Mouse (Mus musculus) kidney, adult 2 months (tissue): Measurements from ENCODE around the gene Gid4. TPM values are rescaled to one million over a fixed set of nuclear protein-coding genes. Genes with fewer than 3 reads are reported as not detected.

Experiments
- DNase-seq: peaks from one replicate; pipeline ENCODE4 v3.0.0; 2021
- H3K27ac ChIP-seq: fragments of 200-500 bp; 2 replicates; pipeline ENCODE4 v1.5.1; 2012; ENCODE audit warnings: low read depth, low read length, control low read depth, inconsistent platforms; ENCODE audit not compliant: insufficient read depth
- H3K27me3 ChIP-seq: fragments of 200-500 bp; replicated peaks from 2 replicates; pipeline ENCODE4 v1.6.1; 2012; ENCODE audit warnings: mild to moderate bottlenecking, moderate library complexity, low read length, inconsistent platforms; ENCODE audit not compliant: control insufficient read depth, insufficient read depth
- H3K36me3 ChIP-seq: fragments of 200-500 bp; 2 replicates; pipeline ENCODE4 v1.6.1; 2012; ENCODE audit warnings: mild to moderate bottlenecking, moderate library complexity, low read length, inconsistent platforms; ENCODE audit not compliant: control insufficient read depth, insufficient read depth
- H3K4me1 ChIP-seq: fragments of 200-500 bp; 2 replicates; pipeline ENCODE4 v1.6.1; 2011; ENCODE audit warnings: low read length; ENCODE audit not compliant: control insufficient read depth, insufficient read depth
- H3K4me3 ChIP-seq: fragments of 200-500 bp; 2 replicates; pipeline ENCODE4 v1.5.1; 2011; ENCODE audit warnings: mild to moderate bottlenecking, low read depth, low read length, control low read depth; ENCODE audit not compliant: insufficient read depth
- CTCF ChIP-seq: fragments of 200-500 bp; conservative IDR thresholded peaks from 2 replicates; pipeline ENCODE4 v1.5.1; 2011; ENCODE audit warnings: low read depth, mild to moderate bottlenecking, control low read depth, low read length, moderate library complexity, mixed read lengths; ENCODE audit not compliant: insufficient read depth, insufficient read length
- POLR2A ChIP-seq: fragments of 200-500 bp; IDR thresholded peaks from one replicate; pipeline ENCODE4 v1.6.1; 2011; ENCODE audit warnings: low read depth, low read length, control low read depth
- WGBS: fragments of 180-500 bp; shearing (Covaris S2); methylation state at CpG from one replicate; pipeline ENCODE4 v1.1.7; 2018; 5-methylcytosine and 5-hydroxymethylcytosine counted together
- polyA plus RNA-seq: library from polyadenylated mRNA; depleted of rRNA; stranded (reverse); fragments of >200 nt; gene quantifications from 2 replicates; pipeline ENCODE4 v1.2.3, GENCODE M21; 2012

The Gid4 gene
- polyA plus RNA-seq, 1 experiment, result 25.5 TPM

GRCm38 (mm10) chr11:60385946-60386345 is 31.0 kb upstream of the Gid4 start:
- Histone ChIP-seq H3K4me3 (no peak overlapping the region), H3K27ac (no peak overlapping the region), H3K4me1 (no peaks in the 10 kb centered on the region), H3K36me3 (no peaks in the 10 kb centered on the region), H3K27me3 (no peaks in the 10 kb centered on the region)
- no peak for DNase-seq
- TF ChIP-seq POLR2A (no peak), CTCF (no peak)
- WGBS, result 88% methylated on average over 5 of the region's 5 CpGs

- 59% methylated on average over 2 of the region's 2 CpGs for WGBS
- TF ChIP-seq POLR2A (no peak), CTCF (no peak)
- DNase-seq, result peak; percentile 17
- no peak overlapping the region for H3K4me3 ChIP-seq
- no peaks in the 10 kb centered on the region for H3K27me3 ChIP-seq
- no peak overlapping the region for H3K27ac ChIP-seq
- no peaks in the 10 kb centered on the region for H3K4me1 ChIP-seq
- no peaks in the 10 kb centered on the region for H3K36me3 ChIP-seq
Observed at GRCm38 (mm10) chr11:60387944-60388343, 29.0 kb upstream of the Gid4 start.

- Histone ChIP-seq H3K36me3 (no peaks in the 10 kb centered on the region), H3K4me1 (no peaks in the 10 kb centered on the region), H3K4me3 (no peak overlapping the region), H3K27ac (no peak overlapping the region), H3K27me3 (no peaks in the 10 kb centered on the region)
- DNase-seq, result no peak
- WGBS, result 89% methylated on average over 6 of the region's 6 CpGs
- no peak for TF ChIP-seq POLR2A
- no peak for TF ChIP-seq CTCF
Observed at GRCm38 (mm10) chr11:60391346-60391745, 25.6 kb upstream of the Gid4 start.

GRCm38 (mm10) chr11:60396546-60396945 is 20.4 kb upstream of the Gid4 start:
- DNase-seq, result no peak
- TF ChIP-seq POLR2A, result no peak
- no peak for TF ChIP-seq CTCF
- Histone ChIP-seq H3K27me3 (no peaks in the 10 kb centered on the region), H3K36me3 (no peaks in the 10 kb centered on the region; the same call in 1 of the 2 replicates), H3K4me3 (no peak overlapping the region), H3K4me1 (no peaks in the 10 kb centered on the region), H3K27ac (no peak overlapping the region)
- WGBS, result 59% methylated on average over 6 of the region's 6 CpGs

GRCm38 (mm10) chr11:60397172-60397571 is 19.8 kb upstream of the Gid4 start:
- 93% methylated on average over 2 of the region's 2 CpGs for WGBS
- no peak for TF ChIP-seq POLR2A
- TF ChIP-seq CTCF, result no peak
- no peaks in the 10 kb centered on the region for H3K4me1 ChIP-seq
- no peak overlapping the region for H3K4me3 ChIP-seq
- no peaks in the 10 kb centered on the region for H3K27me3 ChIP-seq
- no peaks in the 10 kb centered on the region; the same call in 1 of the 2 replicates for H3K36me3 ChIP-seq
- no peak for DNase-seq
- no peak overlapping the region for H3K27ac ChIP-seq

- TF ChIP-seq CTCF, result no peak
- TF ChIP-seq POLR2A, result no peak
- Histone ChIP-seq H3K27ac (no peak overlapping the region), H3K4me1 (no peaks in the 10 kb centered on the region), H3K36me3 (peaks cover 2% of the 10 kb centered on the region), H3K27me3 (no peaks in the 10 kb centered on the region), H3K4me3 (no peak overlapping the region)
- 97% methylated on average over 1 of the region's 1 CpGs for WGBS
- DNase-seq, result no peak
Observed at GRCm38 (mm10) chr11:60406606-60407005, 10.3 kb upstream of the Gid4 start.

GRCm38 (mm10) chr11:60412173-60412572 is 4.8 kb upstream of the Gid4 start:
- DNase-seq, result peak; percentile 79
- H3K27ac ChIP-seq, result no peak overlapping the region
- H3K4me1 ChIP-seq, result 0 out of 2 replicates have a peak, but pooled peaks cover 4% of the 10 kb centered on the region
- 3% methylated on average over 3 of the region's 3 CpGs for WGBS
- TF ChIP-seq CTCF, result peak; percentile 23
- TF ChIP-seq POLR2A, result no peak
- no peak overlapping the region for H3K4me3 ChIP-seq
- H3K36me3 ChIP-seq, result peaks cover 2% of the 10 kb centered on the region
- no peaks in the 10 kb centered on the region for H3K27me3 ChIP-seq
